Mouse (Mus musculus): Measurements from ENCODE around the gene Atat1.

Gene Atat1

GRCm38 (mm10) chr17:35917463-35918251 lies 7.8 kb upstream of the Atat1 start:
- peak; percentile 81 for DNase-seq (ENCODE audit: low read depth)

DNA sequence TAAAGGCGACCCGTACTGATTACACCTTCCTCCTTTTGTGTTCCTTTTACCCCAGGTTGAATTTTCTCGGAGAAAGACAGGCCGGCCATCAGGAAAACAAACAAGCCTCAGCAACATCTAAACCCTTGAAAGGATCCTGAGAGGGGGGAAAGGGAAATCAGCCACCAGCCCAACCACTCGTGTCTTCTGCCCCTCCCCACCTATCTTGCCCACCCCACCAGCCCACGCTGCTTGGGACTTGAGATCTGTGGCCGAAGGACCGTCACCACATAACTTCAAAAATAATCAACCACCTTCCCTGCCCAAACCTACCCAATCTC lies 7.2 kb upstream of the Atat1 start:
- DNase-seq (ENCODE audit: low read depth), result no peak

DNA sequence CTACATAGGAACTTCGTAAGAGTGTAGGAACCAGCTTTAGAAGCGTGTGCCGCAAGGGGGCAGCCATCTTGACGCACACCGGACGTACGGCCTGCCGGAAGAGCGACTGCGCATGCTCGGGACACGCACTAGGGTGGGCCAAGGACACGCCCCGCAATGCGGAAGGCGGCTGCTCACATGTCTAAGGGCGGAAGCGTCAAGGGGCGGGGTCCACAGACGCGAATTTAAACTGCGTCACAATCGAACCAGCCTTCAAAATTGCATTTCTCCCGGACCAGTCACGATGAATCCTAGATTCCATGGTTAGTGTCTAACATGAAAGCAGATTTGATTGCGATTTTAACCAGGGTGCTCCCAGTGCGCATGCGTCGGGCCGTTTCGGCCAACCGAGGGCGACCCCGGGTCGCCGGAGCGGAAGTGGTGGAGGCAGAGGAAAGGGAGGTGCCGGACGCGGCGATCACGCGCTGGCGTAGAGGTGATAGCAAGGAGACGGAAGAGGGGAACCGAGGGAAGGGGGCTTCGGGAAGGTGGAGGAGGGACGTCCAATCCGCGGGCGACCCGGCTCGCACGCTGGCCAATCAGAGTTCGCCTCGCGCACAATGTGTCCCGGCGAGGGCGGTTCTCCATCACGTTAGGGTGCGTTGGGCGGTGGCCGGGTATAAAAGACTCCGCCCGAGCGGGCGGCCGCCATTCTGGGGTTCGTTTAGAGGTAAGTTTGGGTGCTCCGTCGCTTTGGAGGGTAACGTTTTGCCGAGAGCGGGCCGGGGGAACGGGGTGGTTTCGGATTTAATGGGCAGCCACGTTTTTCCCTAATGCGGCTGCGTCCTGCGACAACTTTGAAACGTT lies 6.6 kb upstream of the Atat1 start, which contains the start of the genes Mrps18b and Ppp1r10:
Gene Mrps18b (minus strand): TSS at position 93 of the 846 bp plus-strand sequence.
Gene Ppp1r10 (plus strand): TSS at position 138 of the 846 bp plus-strand sequence.
- peak; percentile 100 for DNase-seq (ENCODE audit: low read depth)

GRCm38 (mm10) chr17:35915538-35916296 lies 5.8 kb upstream of the Atat1 start:
- DNase-seq (ENCODE audit: low read depth), result peak; percentile 61

GRCm38 (mm10) chr17:35914975-35915374 lies 5.1 kb upstream of the Atat1 start:
- peak; percentile 38 for DNase-seq (ENCODE audit: low read depth)

DNA sequence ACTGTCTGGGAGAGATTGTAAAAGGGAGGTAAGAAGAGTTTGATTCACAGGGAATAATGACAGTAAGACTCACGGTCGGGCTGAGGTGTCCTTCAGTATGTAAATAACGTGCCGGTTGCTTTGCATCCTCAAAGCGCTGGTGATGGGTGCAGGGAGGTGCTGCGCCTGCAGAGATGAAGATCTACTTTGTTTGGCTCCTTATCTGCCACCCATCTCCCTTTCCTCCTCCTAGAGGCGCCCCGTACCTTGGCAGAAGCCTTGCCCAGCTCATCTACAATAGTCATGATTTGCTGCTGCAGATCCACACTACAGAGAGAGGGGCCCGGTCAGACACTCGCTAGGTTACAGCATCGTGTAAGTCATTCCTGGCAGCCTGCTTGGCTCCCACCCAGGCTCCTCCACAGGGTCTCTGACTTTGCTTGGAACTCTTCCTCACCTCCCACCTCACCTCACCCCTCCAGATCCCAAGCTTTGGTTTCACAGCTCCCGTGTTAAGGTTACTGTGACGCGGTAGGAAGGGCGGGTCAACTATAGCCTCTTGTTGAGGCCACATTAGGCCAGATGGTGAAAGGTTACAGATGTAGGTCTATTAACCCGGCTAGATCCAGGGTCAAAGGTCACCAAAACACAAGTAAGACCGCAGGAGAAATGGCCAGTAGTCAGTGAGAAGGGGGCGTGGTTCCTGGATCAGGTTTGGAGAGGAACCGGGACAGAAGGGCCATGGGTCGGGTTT lies 523 bp downstream of the Atat1 start:
- DNase-seq (ENCODE audit: low read depth), result peak; percentile 54

DNA sequence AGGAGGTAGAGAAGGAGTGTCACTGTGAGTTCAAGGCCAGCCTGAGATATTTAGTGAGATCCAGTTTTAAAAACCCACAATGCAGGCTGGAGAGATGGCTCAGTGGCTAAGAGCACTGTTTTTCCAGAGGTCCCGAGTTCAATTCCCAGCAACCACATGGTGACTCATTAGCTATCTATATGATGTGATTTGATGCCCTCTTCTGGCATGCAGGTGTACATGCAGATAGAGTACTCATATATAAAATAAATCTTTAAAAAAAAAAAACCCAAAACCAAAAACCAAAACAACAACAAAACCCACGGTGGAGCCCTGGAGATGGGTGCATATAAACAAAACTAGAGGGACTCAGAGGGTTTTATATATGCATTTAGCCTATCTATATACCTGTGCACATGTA lies 2.3 kb downstream of the Atat1 start:
- peak; percentile 64 for DNase-seq (ENCODE audit: low read depth)

- DNase-seq (ENCODE audit: low read depth), result no peak
Measured at GRCm38 (mm10) chr17:35905587-35905986, 4.3 kb downstream of the Atat1 start.

GRCm38 (mm10) chr17:35903992-35904355 lies 5.9 kb downstream of the Atat1 start:
- DNase-seq (ENCODE audit: low read depth), result no peak

GRCm38 (mm10) chr17:35903343-35903991 lies 6.4 kb downstream of the Atat1 start:
- no peak for DNase-seq (ENCODE audit: low read depth)

- DNase-seq (ENCODE audit: low read depth), result no peak
Measured at GRCm38 (mm10) chr17:35900636-35901035, 9.2 kb downstream of the Atat1 start.

DNA sequence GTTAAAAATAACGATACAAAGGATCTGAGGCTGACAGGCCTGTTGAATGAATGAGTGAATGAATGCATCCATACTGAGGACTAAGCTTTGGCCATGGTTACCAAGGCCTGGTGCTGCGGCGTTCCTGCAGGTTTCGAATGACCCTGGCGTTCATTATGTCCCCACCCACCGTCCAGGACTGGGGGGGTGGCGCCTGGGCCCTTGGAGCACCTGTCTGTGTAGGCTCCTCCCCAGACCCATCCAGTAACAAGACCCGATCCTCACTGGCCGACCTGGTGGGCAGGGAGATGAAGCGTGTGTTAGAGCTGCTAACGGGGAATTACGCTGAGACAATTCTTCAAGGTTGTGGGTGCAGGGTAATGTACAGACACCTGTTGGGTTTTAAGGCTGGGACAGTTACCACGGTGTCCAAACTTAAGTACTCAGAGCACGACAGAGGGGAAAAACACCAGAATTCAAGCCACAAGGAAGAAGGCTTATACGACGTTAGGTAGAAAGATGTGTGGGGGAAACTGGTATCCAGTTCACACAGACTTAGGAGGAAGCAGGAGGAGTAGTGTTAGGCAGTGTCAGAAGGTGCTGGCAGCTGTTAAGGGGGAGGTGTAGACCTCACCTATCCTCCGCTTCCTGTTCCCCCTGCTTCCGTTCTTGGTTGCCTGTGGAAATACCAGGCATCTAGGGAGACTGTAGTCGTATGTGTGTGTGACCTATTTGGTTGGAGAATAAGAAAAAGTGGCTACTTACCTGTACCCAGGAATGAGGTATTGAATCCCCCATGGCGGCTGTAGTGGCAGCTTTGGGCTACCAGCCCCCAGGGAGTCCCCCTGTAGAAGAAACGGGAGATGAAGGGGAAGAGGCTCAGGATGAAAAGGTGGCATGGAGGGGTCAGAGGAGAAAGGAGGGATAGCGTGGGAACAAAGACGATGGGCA lies 12.0 kb downstream of the Atat1 start:
- no peak for DNase-seq (ENCODE audit: low read depth)

GRCm38 (mm10) chr17:35896781-35897643 lies 12.9 kb downstream of the Atat1 start, which contains the start of gene 2310061I04Rik:
TSS of gene 2310061I04Rik (minus strand) at chr17:35897431.
- peak; percentile 97 for DNase-seq (ENCODE audit: low read depth)

DNA sequence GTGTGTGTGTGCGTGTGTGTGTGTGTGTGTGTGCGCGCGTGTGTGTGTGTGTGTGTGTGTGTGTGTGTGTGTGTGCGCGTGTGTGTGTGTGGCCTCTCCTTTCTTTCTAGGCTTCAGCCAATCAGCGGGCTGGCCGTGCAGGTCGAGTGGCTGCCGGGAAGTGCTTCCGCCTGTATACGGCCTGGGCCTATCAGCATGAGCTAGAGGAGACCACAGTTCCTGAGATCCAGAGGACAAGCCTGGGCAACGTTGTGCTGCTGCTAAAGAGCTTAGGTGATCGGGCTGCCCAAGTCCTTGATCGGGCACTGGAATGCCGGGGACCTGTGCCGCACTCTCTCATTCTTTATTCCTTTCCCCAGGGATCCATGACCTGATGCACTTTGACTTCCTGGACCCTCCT lies 22.1 kb downstream of the Atat1 start:
- no peak for DNase-seq (ENCODE audit: low read depth)

GRCm38 (mm10) chr17:35883777-35884176 lies 26.1 kb downstream of the Atat1 start:
- DNase-seq (ENCODE audit: low read depth), result no peak

GRCm38 (mm10) chr17:35882924-35883323 lies 27.0 kb downstream of the Atat1 start:
- DNase-seq (ENCODE audit: low read depth), result no peak

GRCm38 (mm10) chr17:35879245-35880057 lies 30.4 kb downstream of the Atat1 start, which contains the start of gene Dhx16:
TSS of gene Dhx16 (plus strand) at chr17:35879819.
- DNase-seq (ENCODE audit: low read depth), result peak; percentile 97

DNA sequence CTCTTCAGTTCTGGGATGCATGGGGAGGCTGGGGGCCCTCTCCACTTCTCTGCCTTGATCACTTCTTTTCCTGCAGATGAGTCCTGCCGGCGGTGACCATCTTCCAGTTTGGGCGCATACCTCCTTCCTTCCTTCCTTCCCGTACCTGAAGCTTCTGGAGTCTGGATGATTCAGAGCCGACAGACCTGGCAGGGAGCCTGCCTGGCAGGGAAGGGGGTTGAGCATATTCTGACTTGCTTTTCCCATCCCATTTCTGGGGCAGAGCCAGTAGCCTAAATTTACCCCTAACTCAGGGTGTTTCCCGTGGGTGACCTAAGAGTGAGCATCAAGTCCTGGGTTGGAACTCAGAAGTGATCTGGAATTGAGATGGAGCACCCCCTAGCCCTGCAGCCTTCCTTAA lies 35.2 kb downstream of the Atat1 start:
- no peak for DNase-seq (ENCODE audit: low read depth)

Measured in induced T-regulatory cell, adult 2 months (primary cell).